Mouse (Mus musculus) stomach, embryonic 15.5 days (tissue): ENCODE measurements around the gene Ppp6c. TPM values are rescaled to one million over a fixed set of nuclear protein-coding genes. Genes with fewer than 3 reads are reported as not detected.

ENCODE experiments used
- polyA plus RNA-seq: library from polyadenylated mRNA; unstranded; fragments of >200 nt; fragmentation: Nextera tagmentation; extraction: Ambion mirVana; gene quantifications from 2 replicates; pipeline ENCODE4 v1.2.1, GENCODE M21; 2015

The Ppp6c gene
- polyA plus RNA-seq, 1 experiment from 2014 or later, result 71.2 TPM

Other genes starting within 250 kb of the Ppp6c start
- gene Wdr38, start 229.0 kb downstream of the Ppp6c start, polyA plus RNA-seq, result 1.6 and 1.9 TPM in 2 replicates
- gene Arpc5l, start 221.1 kb downstream of the Ppp6c start, polyA plus RNA-seq, result 119 and 127 TPM in 2 replicates
- 861 and 916 TPM in 2 replicates for gene Rpl35, start 220.8 kb downstream of the Ppp6c start, polyA plus RNA-seq
- gene Golga1, start 160.9 kb downstream of the Ppp6c start, polyA plus RNA-seq, result 28.8 and 30.1 TPM in 2 replicates
- gene Scai, start 35.7 kb downstream of the Ppp6c start, polyA plus RNA-seq, result 8.5 and 9.6 TPM in 2 replicates